Mouse (Mus musculus) thymus, adult 2 months (tissue): ENCODE measurements around the gene Gm42906. TPM values are rescaled to one million over a fixed set of nuclear protein-coding genes. Genes with fewer than 3 reads are reported as not detected.

Source experiments
- DNase-seq: peaks from one replicate; pipeline ENCODE4 v3.0.0; 2021
- H3K27ac ChIP-seq: fragments of 200-500 bp; 2 replicates; pipeline ENCODE4 v1.5.1; 2012; ENCODE audit warnings: low read length, control low read depth; ENCODE audit not compliant: control insufficient read depth, insufficient read depth
- H3K27me3 ChIP-seq: fragments of 200-500 bp; 2 replicates; pipeline ENCODE4 v1.6.1; 2012; ENCODE audit warnings: mild to moderate bottlenecking, low read length, moderate library complexity, mixed read lengths; ENCODE audit not compliant: control insufficient read depth, insufficient read depth
- H3K36me3 ChIP-seq: fragments of 200-500 bp; 2 replicates; pipeline ENCODE4 v1.6.1; 2012; ENCODE audit warnings: mild to moderate bottlenecking, low read length, moderate library complexity; ENCODE audit not compliant: control insufficient read depth, insufficient read depth
- H3K4me1 ChIP-seq: fragments of 200-500 bp; replicated peaks from 2 replicates; pipeline ENCODE4 v1.6.1; 2012; ENCODE audit warnings: low read length; ENCODE audit not compliant: control insufficient read depth, insufficient read depth
- H3K4me3 ChIP-seq: fragments of 200-500 bp; 2 replicates; pipeline ENCODE4 v1.5.1; 2012; ENCODE audit warnings: mild to moderate bottlenecking, low read length, control low read depth, moderate library complexity; ENCODE audit not compliant: control insufficient read depth, insufficient read depth
- CTCF ChIP-seq: fragments of 200-500 bp; IDR thresholded peaks from 2 replicates; pipeline ENCODE4 v1.5.1; 2012; ENCODE audit warnings: mild to moderate bottlenecking, control low read depth, low read length, moderate library complexity, borderline replicate concordance; ENCODE audit not compliant: control insufficient read depth, poor library complexity, insufficient read depth; ENCODE audit errors: extremely low read depth
- POLR2A ChIP-seq: fragments of 200-500 bp; IDR thresholded peaks from 2 replicates; pipeline ENCODE4 v1.6.1; 2012; ENCODE audit warnings: mild to moderate bottlenecking, low read length, control low read depth, moderate library complexity; ENCODE audit not compliant: control insufficient read depth, poor library complexity, insufficient read depth; ENCODE audit errors: extremely low read depth
- WGBS: fragments of 180-500 bp; shearing (Covaris S2); methylation state at CpG from one replicate; pipeline ENCODE4 v1.1.7; 2018; 5-methylcytosine and 5-hydroxymethylcytosine counted together
- polyA plus RNA-seq: library from polyadenylated mRNA; depleted of rRNA; stranded (reverse); fragments of >200 nt; gene quantifications from 2 replicates; pipeline ENCODE4 v1.2.3, GENCODE M21; 2012

Gm42906 gene
- polyA plus RNA-seq, 1 experiment: not detected

- TF ChIP-seq POLR2A (no peak), CTCF (no peak)
- no peaks in the 10 kb centered on the region for H3K36me3 ChIP-seq
- no peaks in the 10 kb centered on the region for H3K27me3 ChIP-seq
- no peak overlapping the region for H3K27ac ChIP-seq
- WGBS: 95% methylated on average over 14 of the region's 14 CpGs
- H3K4me1 ChIP-seq: 0 out of 2 replicates have a peak, but pooled peaks cover 3% of the 10 kb centered on the region
- no peak overlapping the region for H3K4me3 ChIP-seq
- no peak for DNase-seq
Observed at GRCm38 (mm10) chr5:151266896-151267634, 160.9 kb downstream of the Gm42906 start.

DNA sequence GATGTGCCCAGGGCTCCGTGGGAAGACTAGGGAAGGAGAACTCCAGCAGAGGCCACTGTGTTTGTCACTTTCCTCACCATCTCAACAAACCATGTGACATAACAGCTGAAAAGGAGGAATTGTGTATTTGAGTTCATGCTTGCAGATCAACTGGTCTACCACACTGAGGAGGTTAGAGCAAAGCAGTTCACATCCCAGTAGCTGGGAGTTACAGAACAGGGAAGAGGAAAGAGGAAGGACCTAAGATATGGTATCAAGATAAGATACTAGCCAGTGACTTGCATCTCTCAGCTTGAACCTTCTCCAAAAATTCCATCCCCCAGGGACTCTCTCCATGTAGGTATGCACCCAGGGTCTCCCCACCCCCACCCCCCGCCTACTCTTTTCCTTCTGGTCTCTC is 166.4 kb downstream of the Gm42906 start:
- DNase-seq: no peak
- TF ChIP-seq CTCF (no peak), POLR2A (no peak)
- no peaks in the 10 kb centered on the region for H3K36me3 ChIP-seq
- WGBS: 93% methylated on average over 2 of the region's 2 CpGs
- H3K4me1 ChIP-seq: 0 out of 2 replicates have a peak, but pooled peaks cover 3% of the 10 kb centered on the region
- H3K27me3 ChIP-seq: no peaks in the 10 kb centered on the region
- H3K4me3 ChIP-seq: no peak overlapping the region
- no peak overlapping the region for H3K27ac ChIP-seq

DNA sequence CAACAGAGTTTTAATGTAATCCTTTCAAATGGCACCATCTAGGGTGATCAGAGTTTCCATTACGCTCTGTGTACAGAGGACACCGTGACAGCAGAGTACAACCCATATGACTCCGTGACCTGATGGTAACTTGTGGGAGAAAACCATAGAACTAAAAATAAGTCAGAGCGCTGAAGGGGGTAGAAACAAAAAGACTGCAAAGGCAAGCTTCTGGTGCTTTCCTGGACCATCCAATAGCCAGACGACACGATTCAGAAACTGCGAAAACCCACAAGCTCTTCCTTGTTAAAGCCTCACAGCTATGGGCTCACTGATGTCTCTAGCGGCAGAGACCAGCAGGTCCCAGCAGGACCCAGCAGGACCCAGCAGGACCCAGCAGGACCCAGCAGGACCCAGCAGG is 175.8 kb downstream of the Gm42906 start:
- H3K4me1 ChIP-seq: peaks cover 5% of the 10 kb centered on the region; the same call in 1 of the 2 replicates
- H3K36me3 ChIP-seq: no peaks in the 10 kb centered on the region
- no peak for DNase-seq
- no peak for TF ChIP-seq POLR2A
- TF ChIP-seq CTCF: no peak
- H3K4me3 ChIP-seq: no peak overlapping the region
- WGBS: 81% methylated on average over 8 of the region's 8 CpGs
- H3K27ac ChIP-seq: no peak overlapping the region
- H3K27me3 ChIP-seq: no peaks in the 10 kb centered on the region

- Histone ChIP-seq H3K4me3 (no peak overlapping the region), H3K27me3 (no peaks in the 10 kb centered on the region), H3K4me1 (peaks cover 5% of the 10 kb centered on the region; the same call in 1 of the 2 replicates), H3K27ac (no peak overlapping the region), H3K36me3 (no peaks in the 10 kb centered on the region)
- WGBS: 95% methylated on average over 8 of the region's 8 CpGs
- no peak for DNase-seq
- TF ChIP-seq CTCF (no peak), POLR2A (no peak)
Observed at GRCm38 (mm10) chr5:151251656-151252055, 176.3 kb downstream of the Gm42906 start.

DNA sequence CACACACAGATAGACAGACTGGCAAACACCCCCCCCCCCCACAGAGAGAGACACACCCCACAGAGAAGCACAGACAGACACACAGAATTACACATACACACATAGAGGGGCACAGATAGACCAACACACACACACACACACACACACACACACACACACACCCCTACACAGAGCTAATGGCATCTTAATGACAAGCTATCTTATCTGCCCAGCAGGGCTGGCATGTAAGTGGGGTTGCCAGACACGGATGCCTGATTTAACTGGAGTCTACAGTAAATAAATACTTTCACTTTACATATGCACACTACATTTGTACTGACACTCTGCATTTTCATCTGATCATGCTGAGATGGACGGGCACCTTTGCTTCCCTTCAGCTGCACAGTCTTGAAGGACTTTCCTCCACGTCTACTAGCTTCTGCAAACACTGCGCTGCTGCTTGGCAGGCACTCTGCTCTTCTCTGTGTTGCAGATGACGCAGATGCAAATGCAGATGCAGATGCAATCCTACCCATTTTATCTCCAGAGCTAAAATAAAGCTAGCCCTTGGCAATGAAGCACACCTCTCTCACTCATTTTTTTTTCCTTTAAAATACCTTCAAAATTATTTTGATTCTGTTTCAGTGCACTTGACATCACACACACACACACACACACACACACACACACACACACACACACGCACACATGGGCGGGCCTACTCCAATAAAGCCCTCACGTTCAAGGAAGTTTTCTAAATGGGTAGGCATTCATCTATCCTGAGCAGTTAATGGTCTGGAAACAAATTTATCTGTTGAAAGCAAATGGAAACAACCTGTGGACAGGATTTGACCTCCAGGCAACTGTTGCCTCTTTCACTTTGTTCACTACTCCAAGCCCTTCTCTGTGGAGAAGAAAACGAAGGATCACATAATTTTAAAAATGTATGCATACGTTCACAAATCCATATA is 179.0 kb downstream of the Gm42906 start:
- DNase-seq: no peak
- Histone ChIP-seq H3K27me3 (no peaks in the 10 kb centered on the region), H3K4me3 (no peak overlapping the region), H3K36me3 (no peaks in the 10 kb centered on the region), H3K4me1 (peaks cover 5% of the 10 kb centered on the region; the same call in 1 of the 2 replicates), H3K27ac (no peak overlapping the region)
- WGBS: 89% methylated on average over 10 of the region's 10 CpGs
- TF ChIP-seq POLR2A (no peak), CTCF (no peak)

- H3K36me3 ChIP-seq: no peaks in the 10 kb centered on the region
- TF ChIP-seq POLR2A (no peak), CTCF (no peak)
- 94% methylated on average over 2 of the region's 2 CpGs for WGBS
- no peak overlapping the region for H3K4me3 ChIP-seq
- no peaks in the 10 kb centered on the region for H3K27me3 ChIP-seq
- no peak overlapping the region for H3K27ac ChIP-seq
- H3K4me1 ChIP-seq: peaks cover 5% of the 10 kb centered on the region; the same call in 1 of the 2 replicates
- no peak for DNase-seq
Observed at GRCm38 (mm10) chr5:151248084-151248483, 179.9 kb downstream of the Gm42906 start.
